Mouse (Mus musculus) lung, postnatal 36 days (tissue): ENCODE measurements around the gene Idh3g.
A peak's percentile ranks its signal among the peaks of the same experiment; 100 is the strongest.

ENCODE experiments used
- DNase-seq: peaks from one replicate; pipeline ENCODE4 v3.0.0; 2022; ENCODE audit warnings: mixed read lengths

Idh3g gene

DNA sequence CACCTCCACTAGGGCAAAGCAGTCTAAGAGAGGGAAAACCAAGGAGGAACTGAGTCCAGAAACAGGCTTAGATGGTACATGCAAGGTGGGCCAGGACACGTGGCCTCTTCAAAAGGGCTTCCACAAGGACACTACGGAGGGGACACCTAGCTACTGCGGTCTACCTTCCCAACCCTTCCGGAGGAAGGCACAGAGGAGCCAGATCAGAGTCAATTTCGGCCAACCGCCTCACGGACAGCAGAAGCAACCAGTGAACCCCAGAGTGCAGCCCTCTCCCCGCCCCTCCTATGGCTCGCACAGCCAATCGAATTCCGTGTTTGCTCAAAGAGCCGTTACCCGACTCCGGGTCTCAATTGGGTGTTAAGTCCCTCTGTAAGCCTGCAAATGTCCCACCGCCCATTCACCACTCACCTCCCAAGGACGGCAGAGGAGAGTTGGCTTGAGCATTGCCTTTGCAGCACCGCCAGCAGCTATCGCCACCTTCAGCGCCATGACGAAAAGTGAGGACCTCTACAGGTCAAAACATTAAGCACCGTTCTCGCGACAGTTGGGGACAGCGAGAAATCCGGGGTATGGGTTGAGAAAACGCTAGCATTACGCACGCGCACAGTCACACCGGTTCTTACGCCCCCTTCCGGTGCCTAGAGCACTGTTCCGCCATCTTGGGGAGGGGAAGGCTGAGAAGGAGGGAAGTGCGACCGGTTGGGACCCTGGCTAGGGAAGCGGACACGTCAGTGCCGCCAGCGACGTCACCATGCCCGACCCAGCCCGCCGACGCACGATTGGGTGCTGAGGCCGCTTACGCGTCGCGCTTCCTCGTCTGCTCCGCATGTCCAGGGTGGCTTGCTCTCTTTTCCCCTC lies at the start of gene Idh3g, which contains the start of gene Ssr4:
Idh3g (minus strand) TSS at position 534 of the 861 bp plus-strand sequence.
Ssr4 (plus strand) TSS at position 665 of the 861 bp plus-strand sequence.
- peak; percentile 96 for DNase-seq

DNA sequence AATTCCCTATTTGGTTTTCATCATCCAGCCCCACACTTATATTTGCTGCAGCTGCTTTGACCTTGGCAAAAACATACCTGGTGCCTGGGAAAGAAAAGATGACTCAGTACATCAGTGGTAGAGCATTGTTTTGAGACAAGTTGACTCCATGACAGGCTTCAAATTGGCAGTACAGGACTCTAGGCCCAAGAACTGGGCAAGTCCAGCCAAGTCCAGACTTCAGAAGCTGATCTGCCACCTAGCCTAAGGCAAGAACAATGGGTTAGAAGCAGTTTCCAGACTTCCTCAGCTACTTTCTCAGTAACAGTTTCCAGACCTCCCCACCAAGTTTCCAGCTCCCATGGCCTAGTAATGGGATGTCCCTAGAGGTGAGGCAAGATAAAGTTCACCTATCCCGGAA lies 49.0 kb upstream of the Idh3g start:
- DNase-seq = no peak

DNA sequence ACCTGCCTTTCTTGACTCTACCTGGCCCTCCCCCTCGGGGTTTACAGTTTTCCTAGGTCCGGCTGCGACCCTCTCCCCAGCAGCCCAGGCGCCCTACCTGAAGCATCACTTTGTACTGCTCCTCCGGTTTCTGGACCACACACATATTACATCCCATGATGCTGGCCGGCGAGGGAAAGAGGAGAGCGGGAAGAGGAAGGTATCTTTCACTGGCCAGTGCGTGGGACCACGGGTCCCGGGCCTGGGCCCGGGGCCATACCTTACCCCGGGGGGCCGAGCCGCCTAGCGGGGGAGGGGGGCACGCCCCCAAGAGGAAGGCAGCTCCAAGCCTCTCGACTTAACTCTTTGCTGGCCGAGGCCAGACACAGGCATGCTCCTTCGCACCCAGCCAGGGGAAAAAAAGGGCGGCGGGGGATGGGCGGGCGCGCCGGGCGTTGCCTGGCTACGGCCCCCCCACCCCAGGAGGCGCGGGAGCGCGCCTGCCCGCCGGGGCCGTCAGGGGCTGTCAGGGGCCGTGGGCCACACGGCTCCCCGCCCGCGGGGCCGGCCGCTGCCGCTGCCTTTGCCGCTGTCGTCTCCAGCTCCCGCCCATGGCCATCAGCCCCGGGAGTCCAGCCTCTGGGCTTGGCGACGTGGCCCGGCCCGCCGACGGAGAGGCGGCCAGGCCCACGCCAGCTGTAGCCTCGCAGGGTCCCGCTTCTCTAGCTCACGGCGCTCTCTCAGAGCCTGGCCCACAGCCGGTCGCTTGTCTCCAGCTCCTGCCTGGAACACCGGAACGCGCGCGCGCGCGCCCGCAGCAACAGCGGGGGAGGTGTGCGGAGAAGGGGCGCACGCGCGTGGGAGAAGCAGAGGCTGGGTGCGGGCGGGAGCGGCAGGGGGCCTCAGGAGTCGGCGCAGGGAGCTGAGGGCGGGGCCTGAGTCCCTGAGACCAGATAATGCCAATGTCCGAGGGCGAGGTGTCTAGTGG lies 37.8 kb upstream of the Idh3g start, which contains the start of gene Pdzd4:
Pdzd4 (minus strand) TSS at position 785 of the 967 bp plus-strand sequence.
- peak; percentile 30 for DNase-seq

DNA sequence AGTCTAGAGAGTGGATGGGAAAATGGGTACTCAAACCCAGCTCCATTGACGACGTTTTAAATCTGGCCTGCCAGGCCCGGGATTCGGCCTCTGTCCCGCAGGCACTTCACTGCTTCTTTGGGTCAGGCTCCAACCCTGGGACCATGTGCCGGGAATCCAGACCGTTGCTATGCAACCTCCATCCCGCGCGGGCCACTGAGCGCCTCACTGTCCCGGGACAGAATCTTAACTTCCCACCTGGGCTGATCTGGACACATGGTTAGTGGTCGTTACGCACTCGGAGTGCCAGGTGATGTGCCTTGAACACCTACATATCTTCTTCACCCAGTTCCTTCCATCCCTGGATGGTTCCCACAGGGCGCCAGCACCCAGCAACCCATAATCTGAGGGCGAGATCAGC lies 37.0 kb upstream of the Idh3g start:
- DNase-seq = no peak

DNA sequence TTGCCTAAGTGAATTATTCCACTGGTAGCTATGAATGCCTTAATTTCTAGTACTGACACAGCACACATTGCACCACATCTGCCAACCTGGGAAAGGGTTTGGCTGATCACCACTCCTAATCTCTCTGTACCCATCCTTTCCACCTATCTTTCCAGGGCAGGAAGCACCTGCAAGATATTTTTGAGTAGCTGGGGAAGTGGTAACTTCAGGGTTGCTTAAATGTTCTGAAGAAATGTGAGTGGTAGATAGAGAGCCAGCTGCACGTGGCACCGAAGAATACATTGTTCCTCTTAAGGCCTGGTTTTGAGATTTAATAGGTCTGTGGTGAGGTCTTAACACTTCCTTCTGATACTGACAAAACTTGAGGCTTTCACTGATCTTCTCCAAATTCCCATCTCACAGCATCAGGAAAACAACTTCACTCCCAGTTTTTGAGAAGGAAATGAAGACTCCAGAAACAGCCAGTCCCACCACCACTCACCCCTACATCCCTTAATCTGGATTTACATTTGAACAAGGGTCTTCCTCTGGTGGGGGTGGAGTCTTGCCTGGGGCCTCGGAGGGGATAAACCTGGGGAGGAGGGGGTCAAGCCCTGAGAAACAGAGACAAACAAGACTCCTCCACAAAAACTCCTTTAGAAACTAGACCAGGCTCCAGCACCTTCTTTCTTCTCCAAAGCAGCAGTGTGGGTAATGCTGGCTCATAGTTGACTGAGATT lies 30.1 kb upstream of the Idh3g start:
- no peak for DNase-seq

DNA sequence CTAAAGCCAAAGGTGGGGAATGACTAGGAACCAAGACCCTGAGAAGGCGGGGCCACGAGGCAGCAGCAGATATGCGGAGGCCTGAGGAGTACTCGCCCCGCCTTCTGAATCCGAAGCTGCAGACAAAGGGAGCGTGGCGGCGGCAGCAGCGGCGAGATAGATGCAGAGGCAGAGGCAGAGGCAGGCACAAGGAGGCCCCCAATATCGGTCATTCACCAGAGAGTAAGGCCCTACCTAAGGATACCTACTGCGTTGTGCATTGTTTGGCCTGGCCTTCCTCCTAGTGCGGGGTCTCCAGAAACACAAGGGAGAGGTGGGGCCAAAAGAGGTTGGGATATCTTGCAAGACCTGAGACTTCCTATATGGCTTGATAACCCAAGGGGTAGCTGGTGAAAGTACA lies 28.4 kb upstream of the Idh3g start:
- DNase-seq = no peak

DNA sequence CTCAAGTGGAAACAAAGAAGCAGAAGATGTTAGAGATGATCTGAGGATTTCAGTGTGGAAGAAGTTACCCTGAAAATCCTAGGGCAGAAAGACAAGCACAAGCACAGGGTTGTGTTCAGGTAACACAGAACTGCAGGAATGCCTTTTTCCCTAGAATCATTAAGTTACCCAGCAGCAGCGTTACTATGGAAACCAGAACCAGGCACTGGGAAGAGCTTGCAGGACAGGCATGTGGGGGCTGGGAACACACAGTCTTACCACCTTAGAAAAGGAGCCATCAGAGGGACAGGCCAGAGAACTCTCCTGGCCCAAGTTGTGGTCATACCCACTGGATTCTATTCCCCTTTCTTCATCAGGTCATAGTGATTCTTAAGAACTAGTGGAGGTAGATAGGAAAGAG lies 19.1 kb upstream of the Idh3g start:
- no peak for DNase-seq

DNA sequence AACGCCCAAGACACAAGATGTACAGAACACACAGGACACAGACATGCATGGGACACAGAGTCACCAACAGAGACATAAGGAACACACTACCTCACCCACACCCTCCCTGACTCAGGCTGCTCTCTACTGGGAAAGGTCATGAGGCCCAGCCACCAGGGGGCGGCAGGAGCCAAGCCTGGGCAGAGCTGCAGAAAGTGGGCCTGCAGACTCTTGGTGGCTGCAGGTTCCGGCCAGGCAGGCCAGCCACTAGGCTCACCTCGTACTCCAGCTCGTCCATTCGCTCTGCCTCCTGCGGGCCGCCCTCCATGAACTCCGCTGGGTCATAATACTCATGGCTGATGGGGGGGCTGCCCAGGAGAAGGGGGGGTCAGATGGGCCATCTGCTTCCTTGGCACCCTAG lies 11.8 kb upstream of the Idh3g start:
- DNase-seq = peak; percentile 82

DNA sequence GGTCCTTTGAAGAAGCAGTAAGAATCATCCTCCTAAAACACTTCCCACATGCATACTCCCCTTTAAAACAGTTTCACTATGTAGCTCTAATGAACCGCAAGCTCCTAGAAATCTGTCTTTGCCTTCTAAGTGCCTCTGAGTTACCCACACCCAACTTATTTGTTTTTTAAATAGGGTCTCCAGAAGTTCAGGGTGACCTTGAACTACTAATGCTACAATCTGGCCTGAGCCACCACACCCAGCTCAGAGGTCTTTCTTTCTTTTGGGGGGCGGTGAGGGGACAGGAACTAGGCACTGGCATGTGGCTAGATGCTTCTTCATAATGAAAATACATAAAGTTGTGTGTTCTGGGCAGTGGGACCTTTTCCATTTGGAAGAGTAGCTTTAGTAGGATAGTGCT lies 10.8 kb upstream of the Idh3g start:
- no peak for DNase-seq

DNA sequence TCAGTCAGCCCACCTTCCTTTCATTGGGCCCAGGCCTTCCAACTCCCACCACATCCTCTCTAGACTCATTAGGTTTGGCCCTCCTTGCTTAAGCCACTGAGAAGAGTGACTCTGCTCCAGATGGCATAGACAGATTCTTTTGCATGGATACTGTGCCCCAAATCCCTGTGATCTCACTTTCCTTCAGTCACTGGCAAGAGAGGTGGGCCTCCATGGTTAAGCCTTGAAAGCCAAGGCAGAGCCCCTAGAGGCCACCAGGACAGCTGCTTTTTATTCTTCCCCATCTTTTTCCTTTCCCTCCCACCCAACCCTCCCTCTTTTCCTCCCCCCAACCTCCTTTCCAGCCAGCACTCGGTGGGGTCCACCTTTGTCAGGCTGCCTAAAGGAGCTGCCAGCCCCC lies 6.8 kb upstream of the Idh3g start:
- no peak for DNase-seq

DNA sequence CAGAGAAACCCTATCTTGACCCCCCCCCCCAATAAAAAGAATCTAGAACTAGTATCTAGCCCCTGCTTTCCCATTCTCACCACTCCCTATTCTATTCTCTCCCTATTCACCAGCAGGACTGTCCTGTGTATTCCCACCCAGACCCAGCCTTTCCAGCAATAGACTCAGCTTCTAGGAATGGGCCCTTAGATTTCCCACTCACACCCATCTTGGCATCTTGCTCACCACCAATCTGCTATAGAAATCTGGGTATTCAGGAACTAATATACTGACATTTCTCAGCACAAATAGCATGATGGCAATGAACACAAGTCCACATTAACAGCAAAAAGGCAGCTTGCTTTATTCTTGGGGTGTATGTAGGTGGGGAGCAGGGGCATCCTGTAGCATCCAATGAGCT lies 6.3 kb upstream of the Idh3g start:
- DNase-seq = no peak

DNA sequence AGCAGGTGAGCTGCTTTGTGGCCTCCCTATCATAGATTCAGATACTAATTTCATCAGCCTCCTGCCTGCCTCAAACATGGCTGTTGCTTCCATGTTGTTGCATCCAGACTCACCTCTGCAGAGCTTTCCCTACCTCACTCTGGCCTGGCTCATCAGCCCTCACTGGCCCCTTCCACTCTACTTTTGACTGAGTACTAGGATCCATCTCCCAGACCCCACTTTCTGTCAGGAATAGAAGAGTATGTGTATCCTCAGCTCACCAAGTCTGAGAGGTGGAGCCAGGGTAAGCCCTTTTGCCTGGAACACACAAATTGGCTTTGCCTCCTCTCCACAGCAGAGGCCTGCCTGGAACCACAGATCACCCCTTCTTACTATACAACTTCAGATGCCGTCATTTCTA lies 1.8 kb upstream of the Idh3g start:
- DNase-seq = no peak

DNA sequence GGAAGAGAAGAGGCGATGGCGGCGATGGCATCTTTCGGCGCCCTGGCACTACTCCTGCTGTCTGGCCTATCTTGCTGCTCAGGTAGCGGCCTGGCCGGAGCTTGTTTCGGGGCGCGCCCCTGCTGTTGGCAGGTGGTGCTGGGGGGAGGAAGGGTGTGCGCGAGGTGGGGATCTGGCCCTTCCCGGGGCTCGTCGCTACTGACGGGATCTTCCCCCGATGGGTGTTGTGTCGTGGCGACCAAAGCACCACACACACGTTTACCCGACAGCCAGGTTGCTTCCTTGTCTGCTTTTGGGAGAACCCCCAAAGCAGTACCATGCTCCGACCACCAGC lies 495 bp upstream of the Idh3g start:
- DNase-seq = no peak

DNA sequence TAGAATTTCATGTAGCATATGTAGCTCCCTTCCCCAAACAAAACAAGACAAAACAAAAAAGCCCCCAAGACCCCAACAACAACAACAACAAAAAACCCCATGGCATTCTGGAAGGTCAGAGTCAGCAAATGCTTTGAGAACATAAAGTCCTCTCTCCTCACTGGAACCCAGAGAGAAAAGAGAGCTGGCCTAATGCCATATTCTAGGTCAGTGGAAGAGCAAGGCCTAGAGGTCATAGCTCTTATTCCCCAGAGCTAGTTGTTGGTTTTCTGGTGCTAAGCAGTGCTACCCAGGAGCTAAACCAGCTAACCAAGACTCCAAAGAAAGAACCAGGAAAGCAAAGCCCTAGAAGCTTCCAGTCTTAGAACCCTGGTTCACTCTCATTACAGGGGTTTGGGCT lies 1.0 kb downstream of the Idh3g start:
- no peak for DNase-seq

DNA sequence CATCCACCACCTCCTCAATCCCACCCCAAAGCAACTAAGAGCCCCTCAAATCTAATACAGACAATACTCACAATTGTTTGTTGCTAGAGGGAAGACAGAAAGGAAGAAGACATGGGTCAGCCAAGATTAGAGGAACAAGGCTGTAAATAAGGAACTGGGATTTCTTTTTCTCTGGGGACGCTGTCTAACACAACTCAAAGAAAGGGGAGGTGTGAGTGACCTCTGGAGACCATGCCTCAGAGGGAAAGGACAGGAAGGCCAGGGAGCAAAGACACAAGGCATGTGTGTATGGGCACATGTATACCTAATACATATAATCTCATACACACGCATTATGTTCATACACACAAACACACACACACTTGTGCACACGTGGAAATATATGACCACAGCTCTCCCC lies 4.5 kb downstream of the Idh3g start:
- DNase-seq = no peak

DNA sequence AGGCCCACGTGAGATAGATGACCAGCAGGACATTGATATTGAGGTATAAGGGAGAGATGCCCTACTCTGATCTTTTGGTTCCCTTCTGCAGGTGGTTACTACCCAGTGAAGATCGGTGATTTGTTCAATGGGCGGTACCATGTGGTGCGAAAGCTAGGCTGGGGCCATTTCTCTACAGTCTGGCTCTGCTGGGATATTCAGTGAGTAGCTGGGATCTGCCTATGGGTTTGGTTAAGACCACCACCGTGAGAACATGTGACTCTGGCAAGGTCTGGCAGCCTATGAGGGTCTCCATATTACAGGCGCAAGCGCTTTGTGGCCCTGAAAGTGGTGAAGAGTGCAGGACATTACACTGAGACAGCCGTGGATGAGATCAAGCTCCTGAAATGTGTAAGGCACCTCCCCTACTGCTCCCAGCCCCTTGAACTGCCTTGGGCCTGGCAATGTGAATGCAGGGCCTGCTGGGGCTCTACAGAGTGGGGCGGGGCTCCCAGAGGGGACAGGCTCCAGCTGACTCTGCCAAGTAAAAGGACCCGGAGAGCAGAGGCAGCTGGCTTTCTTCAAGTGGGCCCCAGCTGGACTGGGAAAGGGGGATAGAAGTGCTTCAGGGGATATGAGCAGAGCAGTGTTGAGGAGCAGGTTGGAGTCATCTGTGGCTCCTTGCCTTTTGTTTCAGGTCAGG lies 11.8 kb downstream of the Idh3g start:
- peak; percentile 27 for DNase-seq

DNA sequence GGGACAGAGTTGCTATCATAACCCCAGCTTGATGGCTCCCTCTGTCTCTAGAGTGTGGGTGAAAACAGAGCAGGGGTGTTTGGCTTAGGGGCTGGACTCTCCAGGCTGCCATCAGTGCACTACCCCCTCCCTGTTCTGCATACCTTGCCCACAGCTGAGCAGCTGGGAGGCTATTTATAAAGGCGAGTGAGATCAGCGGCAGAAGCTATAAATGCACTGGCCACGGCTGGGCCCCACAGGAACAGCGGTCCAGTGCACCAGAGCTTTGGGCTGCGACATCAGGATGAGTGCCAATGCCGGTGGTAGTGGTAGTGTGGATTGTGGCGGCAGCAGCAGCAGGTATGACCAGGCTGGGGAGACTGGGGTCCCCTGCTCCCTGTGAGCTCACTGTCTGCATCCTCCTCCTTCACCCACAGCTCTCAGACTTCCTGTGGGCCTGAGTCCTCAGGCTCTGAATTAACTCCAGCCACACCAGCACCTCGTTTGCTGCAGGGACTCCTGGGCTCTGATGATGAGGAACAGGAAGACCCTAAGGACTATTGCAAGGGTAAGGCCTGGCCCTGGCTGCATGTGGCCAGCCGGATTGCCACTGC lies 12.4 kb downstream of the Idh3g start, which contains the start of gene Srpk3:
Srpk3 (plus strand) TSS at position 238 of the 593 bp plus-strand sequence.
- DNase-seq = no peak

DNA sequence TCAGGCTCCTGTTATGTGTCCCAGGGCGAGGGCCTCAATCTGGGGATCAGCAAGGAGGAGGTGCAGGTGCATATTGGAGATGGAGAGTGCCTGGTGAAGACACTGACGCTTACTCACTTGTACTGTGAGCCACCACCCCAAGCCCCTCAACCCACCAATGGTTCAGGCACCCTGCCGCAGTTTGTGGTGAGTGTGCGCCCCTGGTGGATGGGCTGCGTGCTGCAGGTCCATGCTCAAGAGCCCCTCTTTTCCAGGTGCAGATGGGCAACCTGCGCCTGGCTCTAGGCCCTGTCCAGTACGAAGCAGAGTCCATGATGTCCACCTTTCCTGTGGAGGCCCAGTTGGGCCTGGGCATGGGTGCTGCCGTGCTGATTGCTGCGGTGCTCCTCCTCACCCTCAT lies 19.4 kb downstream of the Idh3g start:
- no peak for DNase-seq

DNA sequence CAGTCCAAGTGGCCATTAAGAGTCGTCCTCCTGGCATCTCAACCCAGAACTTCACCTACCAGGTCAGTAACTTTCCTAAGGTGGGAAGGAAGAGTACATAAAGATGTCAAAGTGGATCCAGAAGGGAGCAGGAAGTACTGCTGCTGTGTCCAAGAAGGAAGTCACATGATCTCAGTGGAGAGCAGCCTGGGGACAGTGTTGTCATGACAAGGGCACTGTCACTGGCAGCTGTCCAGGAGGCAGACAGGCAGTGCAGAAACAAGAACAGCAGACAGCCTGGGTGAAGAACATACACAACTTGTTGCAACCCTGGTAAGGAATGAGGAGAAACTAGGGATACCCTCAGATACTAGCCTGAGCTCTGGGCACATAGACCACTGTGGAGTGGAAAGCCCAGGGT lies 21.4 kb downstream of the Idh3g start:
- DNase-seq = peak; percentile 83

DNA sequence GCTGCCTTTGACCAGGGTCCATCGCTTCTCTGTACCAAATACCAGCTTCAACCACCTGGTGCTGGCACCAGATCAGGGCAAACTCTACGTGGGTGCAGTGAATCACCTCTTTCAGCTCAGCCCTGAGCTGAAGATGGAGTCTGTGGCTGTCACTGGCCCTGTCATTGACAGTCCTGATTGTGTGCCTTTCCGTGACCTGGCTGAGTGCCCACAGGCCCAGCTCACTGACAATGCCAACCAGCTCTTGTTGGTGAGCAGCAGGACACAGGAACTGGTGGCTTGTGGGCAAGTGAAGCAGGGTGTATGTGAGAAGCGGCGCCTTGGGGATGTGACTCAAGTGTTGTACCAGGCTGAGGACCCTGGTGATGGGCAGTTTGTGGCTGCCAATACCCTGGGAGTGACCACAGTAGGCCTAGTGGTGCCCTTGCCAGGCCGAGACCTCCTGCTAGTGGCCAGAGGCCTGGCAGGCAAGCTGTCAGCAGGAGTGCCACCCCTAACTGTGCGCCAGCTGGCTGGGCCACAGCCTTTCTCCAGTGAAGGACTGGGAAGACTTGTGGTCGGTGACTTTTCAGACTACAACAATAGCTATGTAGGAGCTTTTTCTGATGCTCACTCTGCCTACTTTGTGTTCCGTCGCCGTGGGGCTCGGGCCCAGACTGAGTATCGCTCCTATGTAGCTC lies 27.9 kb downstream of the Idh3g start:
- no peak for DNase-seq
